Mouse (Mus musculus): ENCODE measurements around the gene Rin2. TPM values are rescaled to one million over a fixed set of nuclear protein-coding genes. Genes with fewer than 3 reads are reported as not detected.
A peak's percentile ranks its signal among the peaks of the same experiment; 100 is the strongest.

Gene Rin2
- total and polyA plus RNA-seq, 2 experiments = 3.4 to 10.9 TPM

DNA sequence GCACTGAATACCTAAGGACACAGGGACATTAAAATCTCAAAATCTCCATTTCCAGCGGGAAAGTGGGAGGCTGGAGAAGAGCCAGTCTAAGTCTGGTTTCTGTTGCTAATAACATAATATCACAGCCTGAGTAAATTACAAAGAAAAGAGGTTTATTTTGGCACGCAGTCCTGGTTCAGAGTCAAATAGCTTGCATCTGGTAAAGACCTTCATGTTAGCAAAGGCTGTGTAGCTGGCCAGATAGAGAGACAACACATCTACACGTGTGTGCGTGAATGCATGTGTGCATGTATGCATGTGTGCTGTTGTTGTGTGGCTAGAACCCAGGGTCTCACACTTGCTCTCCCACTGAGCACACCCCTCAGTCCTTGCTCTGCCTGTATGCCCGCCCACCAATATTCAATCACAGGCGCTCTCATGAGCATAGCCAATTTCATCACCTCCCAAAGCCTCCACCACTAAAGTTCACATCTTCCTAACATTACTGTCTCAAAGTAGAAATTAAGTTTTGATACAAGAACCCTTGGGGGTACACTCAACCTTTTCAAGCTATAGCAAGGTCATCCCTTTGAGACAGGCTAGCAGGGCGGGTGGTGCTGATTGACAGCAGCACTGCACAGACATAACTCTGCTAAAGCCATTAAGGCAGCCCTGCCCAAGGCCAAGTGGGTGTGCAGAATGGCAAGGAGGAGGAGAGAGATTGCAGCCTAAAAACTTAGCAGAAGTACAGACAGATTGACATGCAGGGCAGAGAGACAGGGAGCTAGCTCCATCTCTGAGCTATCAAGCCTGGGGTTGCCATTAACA lies 95.9 kb downstream of the Rin2 start:
- no peaks in the 10 kb centered on the region for H3K27me3 ChIP-seq (ENCODE audit: control insufficient read depth, insufficient read depth, low read length)
- no peak for DNase-seq (ENCODE audit: extremely low read depth, low read depth, low spot score)
- WGBS = 58% methylated on average over 7 of the region's 7 CpGs
- H3K4me1 ChIP-seq (ENCODE audit: control insufficient read depth, insufficient read depth, low read length) = peaks cover 7% of the 10 kb centered on the region
- H3K79me2 ChIP-seq (ENCODE audit: control insufficient read depth, insufficient read depth, low read length) = no peaks in the 10 kb centered on the region
- H3K9ac ChIP-seq (ENCODE audit: low read depth, low read length) = no peak overlapping the region
- no peak for TF ChIP-seq POLR2A (IDR thresholded peaks at IDR 0.05; ENCODE audit: extremely low read depth, insufficient read depth, low read length)
- H3K4me3 ChIP-seq (ENCODE audit: insufficient read depth, low read depth, low read length) = no peak overlapping the region
- no peak overlapping the region for H3K27ac ChIP-seq (replicated peaks; ENCODE audit: insufficient read depth, low read depth, low read length)
- 0 out of 2 replicates have a peak, but pooled peaks cover 2% of the 10 kb centered on the region for H3K36me3 ChIP-seq (ENCODE audit: control insufficient read depth, insufficient read depth, low read length)

GRCm38 (mm10) chr2:145783247-145783646 lies 108.2 kb downstream of the Rin2 start:
- peaks cover 6% of the 10 kb centered on the region for H3K36me3 ChIP-seq (ENCODE audit: control insufficient read depth, insufficient read depth, low read length)
- no peaks in the 10 kb centered on the region for H3K27me3 ChIP-seq (ENCODE audit: control insufficient read depth, insufficient read depth, low read length)
- H3K27ac ChIP-seq (replicated peaks; ENCODE audit: insufficient read depth, low read depth, low read length) = no peak overlapping the region
- peaks cover 3% of the 10 kb centered on the region; the same call in 1 of the 2 replicates for H3K4me1 ChIP-seq (ENCODE audit: control insufficient read depth, insufficient read depth, low read length)
- 26% methylated on average over 6 of the region's 6 CpGs for WGBS
- no peak for DNase-seq (ENCODE audit: extremely low read depth, low read depth, low spot score)
- H3K9ac ChIP-seq (ENCODE audit: low read depth, low read length) = no peak overlapping the region
- no peak overlapping the region for H3K4me3 ChIP-seq (ENCODE audit: insufficient read depth, low read depth, low read length)
- TF ChIP-seq CTCF (IDR thresholded peaks at IDR 0.05; ENCODE audit: low read depth, low read length) = no peak
- TF ChIP-seq POLR2A (IDR thresholded peaks at IDR 0.05; ENCODE audit: extremely low read depth, insufficient read depth, low read length) = no peak
- no peaks in the 10 kb centered on the region for H3K79me2 ChIP-seq (ENCODE audit: control insufficient read depth, insufficient read depth, low read length)

- TF ChIP-seq CTCF (IDR thresholded peaks at IDR 0.05; ENCODE audit: low read depth, low read length) (no peak), POLR2A (IDR thresholded peaks at IDR 0.05; ENCODE audit: extremely low read depth, insufficient read depth, low read length) (no peak)
- H3K27me3 ChIP-seq (ENCODE audit: control insufficient read depth, insufficient read depth, low read length) = no peaks in the 10 kb centered on the region
- no peak for DNase-seq (ENCODE audit: extremely low read depth, low read depth, low spot score)
- peaks cover 4% of the 10 kb centered on the region; the same call in 1 of the 2 replicates for H3K4me1 ChIP-seq (ENCODE audit: control insufficient read depth, insufficient read depth, low read length)
- no peak overlapping the region for H3K9ac ChIP-seq (ENCODE audit: low read depth, low read length)
- WGBS = 65% methylated on average over 13 of the region's 13 CpGs
- H3K27ac ChIP-seq (replicated peaks; ENCODE audit: insufficient read depth, low read depth, low read length) = no peak overlapping the region
- H3K36me3 ChIP-seq (ENCODE audit: control insufficient read depth, insufficient read depth, low read length) = peaks cover 6% of the 10 kb centered on the region
- no peaks in the 10 kb centered on the region for H3K79me2 ChIP-seq (ENCODE audit: control insufficient read depth, insufficient read depth, low read length)
- H3K4me3 ChIP-seq (ENCODE audit: insufficient read depth, low read depth, low read length) = no peak overlapping the region
Measured at GRCm38 (mm10) chr2:145784246-145784935, 109.4 kb downstream of the Rin2 start.

DNA sequence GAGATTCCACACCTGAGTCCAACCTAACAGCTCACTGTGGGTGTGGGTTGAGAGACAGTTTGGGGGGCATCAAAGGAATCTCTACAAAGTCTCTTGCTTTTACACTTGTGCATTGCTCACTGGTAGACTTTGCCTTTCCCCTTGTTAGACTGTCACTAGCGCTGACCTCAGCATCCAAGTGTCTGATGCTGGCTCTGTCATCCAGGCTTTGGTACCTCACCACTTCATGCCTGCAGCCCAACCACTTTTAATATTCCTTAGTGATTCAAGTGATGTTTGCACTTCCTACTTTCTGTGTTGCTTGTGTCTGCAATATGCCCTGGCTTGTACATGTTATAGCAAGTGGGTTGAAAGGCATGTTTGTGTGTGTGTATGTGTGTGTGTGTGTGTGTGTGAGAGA lies 109.9 kb downstream of the Rin2 start:
- WGBS = 86% methylated on average over 1 of the region's 1 CpGs
- Histone ChIP-seq H3K27me3 (ENCODE audit: control insufficient read depth, insufficient read depth, low read length) (no peaks in the 10 kb centered on the region), H3K4me1 (ENCODE audit: control insufficient read depth, insufficient read depth, low read length) (peaks cover 4% of the 10 kb centered on the region; the same call in 1 of the 2 replicates), H3K9ac (ENCODE audit: low read depth, low read length) (no peak overlapping the region), H3K79me2 (ENCODE audit: control insufficient read depth, insufficient read depth, low read length) (no peaks in the 10 kb centered on the region), H3K4me3 (ENCODE audit: insufficient read depth, low read depth, low read length) (no peak overlapping the region), H3K27ac (replicated peaks; ENCODE audit: insufficient read depth, low read depth, low read length) (no peak overlapping the region), H3K36me3 (ENCODE audit: control insufficient read depth, insufficient read depth, low read length) (peaks cover 4% of the 10 kb centered on the region)
- no peak for DNase-seq (ENCODE audit: extremely low read depth, low read depth, low spot score)
- no peak for TF ChIP-seq POLR2A (IDR thresholded peaks at IDR 0.05; ENCODE audit: extremely low read depth, insufficient read depth, low read length)
- no peak for TF ChIP-seq CTCF (IDR thresholded peaks at IDR 0.05; ENCODE audit: low read depth, low read length)

GRCm38 (mm10) chr2:145785758-145786617 lies 111.0 kb downstream of the Rin2 start:
- DNase-seq (ENCODE audit: extremely low read depth, low read depth, low spot score) = no peak
- WGBS = 53% methylated on average over 18 of the region's 18 CpGs
- peaks cover 2% of the 10 kb centered on the region for H3K36me3 ChIP-seq (ENCODE audit: control insufficient read depth, insufficient read depth, low read length)

More at GRCm38 (mm10) chr2:145785758-145786617, 111.0 kb downstream of the Rin2 start:
- TF ChIP-seq POLR2A (IDR thresholded peaks at IDR 0.05; ENCODE audit: extremely low read depth, insufficient read depth, low read length) (no peak), CTCF (IDR thresholded peaks at IDR 0.05; ENCODE audit: low read depth, low read length) (no peak)
- peak overlapping the region; percentile 74 for H3K27ac ChIP-seq (replicated peaks; ENCODE audit: insufficient read depth, low read depth, low read length)
- peak overlapping the region; percentile 62 for H3K4me3 ChIP-seq (ENCODE audit: insufficient read depth, low read depth, low read length)
- no peaks in the 10 kb centered on the region for H3K79me2 ChIP-seq (ENCODE audit: control insufficient read depth, insufficient read depth, low read length)
- H3K4me1 ChIP-seq (ENCODE audit: control insufficient read depth, insufficient read depth, low read length) = peaks cover 4% of the 10 kb centered on the region; the same call in 1 of the 2 replicates
- no peaks in the 10 kb centered on the region for H3K27me3 ChIP-seq (ENCODE audit: control insufficient read depth, insufficient read depth, low read length)
- H3K9ac ChIP-seq (ENCODE audit: low read depth, low read length) = peak overlapping the region; percentile 50

Measured in liver, adult 2 months (tissue).